Comparison of ENCODE assay signal across 20 mouse cellular contexts in the genomic region with DNA sequence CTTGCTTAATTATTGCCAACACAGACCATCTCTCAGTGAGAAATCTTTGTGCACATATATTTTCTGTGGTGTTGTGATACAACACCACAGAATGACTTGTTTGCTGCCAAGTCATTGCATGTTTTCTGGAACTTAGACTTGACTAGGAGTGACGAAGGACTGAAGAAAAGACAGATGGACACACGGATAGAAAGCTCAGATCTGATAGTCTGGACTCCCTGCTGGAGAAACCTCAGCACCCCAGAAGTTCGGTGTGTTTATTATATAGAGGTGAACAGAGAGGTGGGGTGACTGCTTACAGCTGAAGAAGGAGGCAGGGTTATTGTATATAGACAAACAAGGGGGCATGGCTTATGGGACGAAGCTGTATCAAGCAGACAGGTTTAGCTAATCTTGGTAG.
"Had no signal": no experiment of that assay in that cellular context is flagged by ENCODE, and none has a peak within 500 bp of the region (broad histone marks: within the 10 kb centered on the region; RNA-seq: fewer than 3 reads in every experiment).

No protein-coding gene starts in this region.

- H3K4me1 ChIP-seq: intestine, embryonic 15.5 days; limb, embryonic 12.5 days; limb, embryonic 15.5 days; neural tube, embryonic 13.5 days had no signal

- H3K9me3 ChIP-seq: intestine, embryonic 15.5 days; kidney, embryonic 15.5 days; limb, embryonic 12.5 days; limb, embryonic 15.5 days; neural tube, embryonic 13.5 days had no signal

- H3K4me3 ChIP-seq: intestine, embryonic 15.5 days; kidney, embryonic 15.5 days; limb, embryonic 12.5 days; limb, embryonic 15.5 days; megakaryocyte, embryonic 14.5 days; neural tube, embryonic 13.5 days had no signal

- H3K36me3 ChIP-seq: intestine, embryonic 15.5 days; kidney, embryonic 15.5 days; limb, embryonic 12.5 days; limb, embryonic 15.5 days; neural tube, embryonic 13.5 days had no signal

- DNase-seq: kidney, adult 11 months; kidney, adult 8-10 months; kidney, postnatal 10 days; kidney, postnatal 36 days; left cerebral cortex, postnatal 4 days; lung, adult 2 months; midbrain, embryonic 14.5 days; retina, postnatal 1 day; right cerebral cortex, postnatal 25 days; spleen, adult 18-20 months; thymus, adult 18-20 months; thymus, postnatal 36 days had no signal

- H3K4me2 ChIP-seq: intestine, embryonic 15.5 days; kidney, embryonic 15.5 days; limb, embryonic 12.5 days; limb, embryonic 15.5 days; midbrain, embryonic 11.5 days; neural tube, embryonic 13.5 days had no signal

- H3K27ac ChIP-seq: intestine, embryonic 15.5 days; kidney, embryonic 15.5 days; limb, embryonic 12.5 days; limb, embryonic 15.5 days; macrophage; neural tube, embryonic 13.5 days had no signal

- ATAC-seq: intestine, embryonic 15.5 days had no signal

- H3K27me3 ChIP-seq: intestine, embryonic 15.5 days; kidney, embryonic 15.5 days; limb, embryonic 12.5 days; limb, embryonic 15.5 days; neural tube, embryonic 13.5 days had no signal

- H3K9ac ChIP-seq: intestine, embryonic 15.5 days; kidney, embryonic 15.5 days; limb, embryonic 12.5 days; limb, embryonic 15.5 days; neural tube, embryonic 13.5 days had no signal
